Mouse (Mus musculus): Measurements from ENCODE around the gene Slc35a2. TPM values are rescaled to one million over a fixed set of nuclear protein-coding genes. Genes with fewer than 3 reads are reported as not detected.

The Slc35a2 gene
- 34.6 and 41.5 TPM in 2 replicates for polyA plus RNA-seq (2015; fragmentation: Nextera tagmentation; extraction: Ambion mirVana)

- no peaks in the 10 kb centered on the region for H3K36me3 ChIP-seq
- H3K4me1 ChIP-seq (replicated peaks), result peaks cover 19% of the 10 kb centered on the region; the same call in 1 of the 2 replicates
- H3K4me2 ChIP-seq (replicated peaks), result peak within 1 kb of the TSS; percentile 66
- H3K27ac ChIP-seq, result peak within 1 kb of the TSS; percentile 86
- H3K9me3 ChIP-seq, result no peaks in the 10 kb centered on the region
- WGBS, result 13% methylated on average over 49 of the region's 49 CpGs
- peak; percentile 90 for ATAC-seq
- peak within 1 kb of the TSS; percentile 57 for H3K4me3 ChIP-seq (replicated peaks)
- H3K9ac ChIP-seq (replicated peaks), result peak within 1 kb of the TSS; percentile 59
- H3K27me3 ChIP-seq, result no peaks in the 10 kb centered on the region
Measured at GRCm38 (mm10) chrX:7883841-7884567, at the start of gene Slc35a2. Gene Slc35a2 (plus strand): TSS chrX:7884028.

- no peak for ATAC-seq
- no peaks in the 10 kb centered on the region for H3K36me3 ChIP-seq
- no peak overlapping the region for H3K4me3 ChIP-seq (replicated peaks)
- no peak overlapping the region for H3K4me2 ChIP-seq (replicated peaks)
- 82% methylated on average over 1 of the region's 1 CpGs for WGBS
- no peak overlapping the region for H3K27ac ChIP-seq
- H3K9ac ChIP-seq (replicated peaks), result no peak overlapping the region
- no peaks in the 10 kb centered on the region for H3K27me3 ChIP-seq
- H3K4me1 ChIP-seq (replicated peaks), result no peaks in the 10 kb centered on the region
- no peaks in the 10 kb centered on the region for H3K9me3 ChIP-seq
Measured at GRCm38 (mm10) chrX:7837146-7837545, 46.7 kb upstream of the Slc35a2 start.

DNA sequence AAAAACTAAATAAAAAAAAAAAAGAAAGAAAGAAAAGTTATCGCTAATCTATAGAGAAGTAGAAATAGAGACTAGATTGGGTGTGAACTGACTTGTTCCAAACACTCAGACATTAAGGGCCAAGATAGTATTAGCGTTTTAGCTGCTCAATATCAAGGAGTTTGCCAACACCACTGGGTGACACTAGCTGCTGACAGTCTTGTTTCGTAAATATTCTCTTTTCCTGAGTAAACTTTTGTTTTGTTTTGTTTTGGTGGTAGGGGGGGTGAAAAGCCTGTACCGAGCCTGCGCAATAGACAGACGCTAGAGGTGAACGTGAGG, 43.0 kb upstream of the Slc35a2 start:
- WGBS, result 25% methylated on average over 7 of the region's 7 CpGs
- no peak overlapping the region; the same call in 1 of the 2 replicates for H3K27ac ChIP-seq

GRCm38 (mm10) chrX:7841163-7842162, 42.4 kb upstream of the Slc35a2 start, which contains the start of gene Otud5:
Gene Otud5 (plus strand): TSS chrX:7841364.
- ATAC-seq, result peak; percentile 99
- H3K27me3 ChIP-seq, result no peaks in the 10 kb centered on the region
- peak within 1 kb of the TSS; percentile 76 for H3K4me3 ChIP-seq (replicated peaks)
- no peaks in the 10 kb centered on the region for H3K36me3 ChIP-seq
- H3K4me1 ChIP-seq (replicated peaks), result peaks cover 34% of the 10 kb centered on the region
- H3K9me3 ChIP-seq, result no peaks in the 10 kb centered on the region
- H3K4me2 ChIP-seq (replicated peaks), result peak within 1 kb of the TSS; percentile 78
- WGBS, result 22% methylated on average over 73 of the region's 74 CpGs
- peak within 1 kb of the TSS; percentile 89 for H3K9ac ChIP-seq (replicated peaks)
- H3K27ac ChIP-seq, result peak within 1 kb of the TSS; percentile 84

More for the DNA sequence above, 43.0 kb upstream of the Slc35a2 start:
- peaks cover 31% of the 10 kb centered on the region for H3K4me1 ChIP-seq (replicated peaks)
- H3K4me3 ChIP-seq (replicated peaks), result peak overlapping the region; percentile 76
- H3K36me3 ChIP-seq, result no peaks in the 10 kb centered on the region
- no peak overlapping the region for H3K9ac ChIP-seq (replicated peaks)
- H3K4me2 ChIP-seq (replicated peaks), result peak overlapping the region; percentile 78
- no peak for ATAC-seq
- H3K27me3 ChIP-seq, result no peaks in the 10 kb centered on the region
- H3K9me3 ChIP-seq, result no peaks in the 10 kb centered on the region

DNA sequence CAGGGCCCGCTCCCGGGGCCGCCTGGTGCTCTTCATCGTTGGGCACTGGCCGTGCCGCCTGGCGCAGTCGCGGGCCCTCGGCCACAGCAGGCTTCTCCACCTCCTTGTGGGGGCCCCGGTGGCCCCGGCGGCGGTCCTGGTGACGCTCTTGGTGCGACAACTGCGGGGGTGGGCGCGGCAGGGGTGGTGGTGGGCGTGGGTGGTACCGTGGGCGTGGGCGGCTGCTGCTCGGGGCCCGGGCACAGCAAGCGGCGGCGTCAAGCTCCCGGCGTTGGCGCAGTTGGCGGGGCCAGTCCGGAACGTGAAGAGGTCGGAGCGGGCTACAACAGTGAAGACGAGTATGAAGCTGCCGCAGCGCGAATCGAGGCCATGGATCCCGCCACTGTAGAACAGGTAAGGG, 41.5 kb upstream of the Slc35a2 start:
- ATAC-seq, result no peak
- Histone ChIP-seq H3K27ac (peak overlapping the region; percentile 84), H3K4me2 (replicated peaks) (peak overlapping the region; percentile 78), H3K36me3 (no peaks in the 10 kb centered on the region), H3K9me3 (no peaks in the 10 kb centered on the region), H3K4me3 (replicated peaks) (peak overlapping the region; percentile 76), H3K27me3 (no peaks in the 10 kb centered on the region), H3K4me1 (replicated peaks) (peaks cover 34% of the 10 kb centered on the region), H3K9ac (replicated peaks) (peak overlapping the region; percentile 89)
- WGBS, result 22% methylated on average over 40 of the region's 42 CpGs

DNA sequence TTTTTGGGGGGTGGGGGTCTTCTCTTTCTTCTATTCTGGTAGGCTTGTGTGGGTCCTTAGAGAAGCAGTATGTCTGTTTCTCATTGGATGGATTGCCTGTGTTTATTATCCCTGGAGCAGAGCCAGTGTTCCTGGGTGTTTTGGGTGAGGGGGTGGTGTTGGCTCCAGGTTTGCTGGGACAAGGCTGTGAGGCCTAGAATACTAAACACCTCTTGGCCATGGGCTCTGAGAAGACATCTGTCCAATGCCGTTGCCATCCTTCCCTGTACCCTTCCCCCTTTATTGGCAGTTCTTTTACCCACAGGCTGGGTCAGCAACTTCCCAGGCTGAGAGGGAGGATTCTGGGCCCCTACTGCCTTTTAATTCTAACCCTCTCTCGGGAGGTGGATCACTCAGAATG, 36.0 kb upstream of the Slc35a2 start:
- H3K27me3 ChIP-seq, result no peaks in the 10 kb centered on the region
- no peak overlapping the region for H3K4me2 ChIP-seq (replicated peaks)
- H3K4me3 ChIP-seq (replicated peaks), result no peak overlapping the region
- no peaks in the 10 kb centered on the region for H3K9me3 ChIP-seq
- H3K4me1 ChIP-seq (replicated peaks), result peaks cover 31% of the 10 kb centered on the region
- no peak overlapping the region for H3K9ac ChIP-seq (replicated peaks)
- 70% methylated on average over 2 of the region's 2 CpGs for WGBS
- H3K27ac ChIP-seq, result no peak overlapping the region
- peaks cover 8% of the 10 kb centered on the region for H3K36me3 ChIP-seq
- no peak for ATAC-seq

DNA sequence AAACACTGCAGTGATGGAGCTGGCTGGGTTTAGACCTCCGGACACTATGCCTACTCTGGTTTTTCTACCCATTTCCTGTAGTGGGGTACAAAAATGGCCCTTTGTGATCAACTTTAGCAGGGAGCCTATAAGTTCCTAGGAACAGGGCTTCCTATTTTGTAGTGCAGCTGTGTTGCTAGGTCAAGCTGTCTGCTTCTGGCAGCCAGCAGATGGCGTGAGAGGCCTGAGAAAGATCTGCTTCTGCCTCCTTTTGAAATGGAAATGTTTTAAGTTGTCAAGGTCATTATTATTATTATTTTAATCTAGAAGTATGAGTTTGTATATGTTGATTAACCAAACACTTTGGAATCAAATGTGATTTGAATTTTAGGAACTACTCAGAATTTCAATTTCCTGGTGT, 29.2 kb upstream of the Slc35a2 start:
- H3K4me1 ChIP-seq (replicated peaks), result no peaks in the 10 kb centered on the region
- no peak overlapping the region for H3K9ac ChIP-seq (replicated peaks)
- no peak overlapping the region for H3K4me2 ChIP-seq (replicated peaks)
- 48% methylated on average over 2 of the region's 2 CpGs for WGBS
- no peaks in the 10 kb centered on the region for H3K9me3 ChIP-seq
- ATAC-seq, result no peak
- no peaks in the 10 kb centered on the region for H3K27me3 ChIP-seq
- no peak overlapping the region for H3K4me3 ChIP-seq (replicated peaks)
- H3K27ac ChIP-seq, result no peak overlapping the region
- H3K36me3 ChIP-seq, result peaks cover 16% of the 10 kb centered on the region; the same call in 1 of the 2 replicates

GRCm38 (mm10) chrX:7859191-7859753, 24.6 kb upstream of the Slc35a2 start:
- Histone ChIP-seq H3K36me3 (peaks cover 7% of the 10 kb centered on the region; the same call in 1 of the 2 replicates), H3K27ac (no peak overlapping the region), H3K9me3 (no peaks in the 10 kb centered on the region), H3K4me3 (replicated peaks) (no peak overlapping the region), H3K9ac (replicated peaks) (no peak overlapping the region), H3K27me3 (no peaks in the 10 kb centered on the region), H3K4me2 (replicated peaks) (no peak overlapping the region), H3K4me1 (replicated peaks) (no peaks in the 10 kb centered on the region)
- ATAC-seq, result no peak
- WGBS, result 85% methylated on average over 3 of the region's 3 CpGs

DNA sequence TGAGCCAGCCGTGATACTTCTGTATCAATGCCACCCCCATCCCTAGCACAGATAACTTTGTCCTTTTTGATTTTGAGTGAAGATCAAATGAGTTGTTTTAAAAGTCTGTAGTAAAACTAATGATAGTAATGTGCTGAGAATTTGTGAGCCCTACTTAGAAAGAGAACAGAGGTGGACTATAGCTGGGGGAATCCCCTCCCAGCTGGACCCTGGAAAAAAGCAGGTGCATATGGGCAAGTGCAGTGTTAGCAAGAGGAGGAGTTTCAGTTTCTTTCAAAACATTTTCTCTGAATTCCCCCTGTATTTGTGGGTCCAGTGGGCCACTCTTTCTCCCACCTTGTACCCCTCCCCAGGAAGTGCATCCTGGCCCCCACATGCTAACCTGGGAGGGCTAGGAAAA, 20.6 kb upstream of the Slc35a2 start:
- no peak overlapping the region for H3K9ac ChIP-seq (replicated peaks)
- 79% methylated on average over 1 of the region's 1 CpGs for WGBS
- no peak overlapping the region for H3K27ac ChIP-seq
- no peaks in the 10 kb centered on the region for H3K9me3 ChIP-seq
- H3K27me3 ChIP-seq, result no peaks in the 10 kb centered on the region
- H3K4me1 ChIP-seq (replicated peaks), result no peaks in the 10 kb centered on the region; the same call in 1 of the 2 replicates
- H3K36me3 ChIP-seq, result peaks cover 9% of the 10 kb centered on the region; the same call in 1 of the 2 replicates
- H3K4me3 ChIP-seq (replicated peaks), result no peak overlapping the region
- ATAC-seq, result no peak
- no peak overlapping the region for H3K4me2 ChIP-seq (replicated peaks)

- no peak overlapping the region for H3K27ac ChIP-seq
- H3K36me3 ChIP-seq, result peaks cover 11% of the 10 kb centered on the region; the same call in 1 of the 2 replicates
- no peaks in the 10 kb centered on the region for H3K9me3 ChIP-seq
- no peaks in the 10 kb centered on the region for H3K27me3 ChIP-seq
- no peak overlapping the region for H3K4me3 ChIP-seq (replicated peaks)
- ATAC-seq, result no peak
- no peak overlapping the region for H3K4me2 ChIP-seq (replicated peaks)
- 79% methylated on average over 3 of the region's 3 CpGs for WGBS
- no peaks in the 10 kb centered on the region; the same call in 1 of the 2 replicates for H3K4me1 ChIP-seq (replicated peaks)
- H3K9ac ChIP-seq (replicated peaks), result no peak overlapping the region
Measured at GRCm38 (mm10) chrX:7864551-7864950, 19.3 kb upstream of the Slc35a2 start.

- Histone ChIP-seq H3K27ac (no peak overlapping the region), H3K4me1 (replicated peaks) (no peaks in the 10 kb centered on the region; the same call in 1 of the 2 replicates), H3K4me3 (replicated peaks) (no peak overlapping the region), H3K9ac (replicated peaks) (no peak overlapping the region), H3K4me2 (replicated peaks) (no peak overlapping the region), H3K36me3 (peaks cover 10% of the 10 kb centered on the region; the same call in 1 of the 2 replicates), H3K9me3 (no peaks in the 10 kb centered on the region), H3K27me3 (no peaks in the 10 kb centered on the region)
- ATAC-seq, result no peak
- 79% methylated on average over 2 of the region's 2 CpGs for WGBS
Measured at GRCm38 (mm10) chrX:7865343-7865742, 18.5 kb upstream of the Slc35a2 start.
